Mouse (Mus musculus): ENCODE measurements around the gene Rab15. TPM values are rescaled to one million over a fixed set of nuclear protein-coding genes. Genes with fewer than 3 reads are reported as not detected.
"Not testable (repeated sequence)": the region's sequence is repeated elsewhere in the genome, so short reads cannot be mapped to it uniquely, and the experiment has no call there.

Gene Rab15
- polyA plus RNA-seq, 1 experiment, result 16.4 TPM

DNA sequence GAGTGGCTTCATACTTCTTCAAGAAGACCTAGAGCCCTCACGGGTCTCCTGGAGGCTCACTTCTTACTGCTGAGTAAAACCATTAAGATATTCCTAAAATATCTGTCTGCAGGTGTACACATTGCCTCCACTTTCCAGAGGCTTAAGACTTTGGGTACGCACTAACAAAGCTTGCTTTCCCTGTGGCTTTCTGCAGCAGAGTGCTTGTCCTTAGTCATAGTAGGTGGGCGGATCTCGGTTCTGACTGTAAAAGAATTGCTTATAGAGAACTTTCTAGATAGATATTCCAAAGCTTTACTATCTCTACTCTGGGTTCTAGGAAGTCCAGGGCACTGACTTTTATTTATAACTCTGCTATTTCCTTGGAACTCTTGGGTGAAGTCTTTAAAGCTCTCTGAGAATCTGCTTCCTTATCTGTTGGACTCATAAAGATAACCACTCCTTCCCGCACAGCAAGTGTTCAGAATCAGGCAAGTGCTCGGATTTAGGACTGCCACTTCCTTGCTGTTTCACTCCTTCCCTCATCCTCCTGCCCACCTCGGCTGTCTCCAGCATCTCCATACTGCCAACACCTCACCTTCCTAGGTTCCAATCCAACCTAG lies 25.7 kb downstream of the Rab15 start:
- Histone ChIP-seq H3K4me3 (ENCODE audit: low read depth, low read length) (no peak overlapping the region; the same call in 1 of the 2 replicates), H3K27me3 (ENCODE audit: control insufficient read depth, insufficient read depth, low read length) (no peaks in the 10 kb centered on the region), H3K36me3 (ENCODE audit: control insufficient read depth, insufficient read depth, low read length) (peaks cover 3% of the 10 kb centered on the region), H3K27ac (ENCODE audit: insufficient read depth, low read depth, low read length) (peak overlapping the region; percentile 93), H3K4me1 (ENCODE audit: control insufficient read depth, insufficient read depth, insufficient read length, low read length) (peaks cover 31% of the 10 kb centered on the region)
- WGBS, result 27% methylated on average over 7 of the region's 7 CpGs
- TF ChIP-seq CTCF (IDR thresholded peaks at IDR 0.05; ENCODE audit: extremely low read depth, insufficient read length, insufficient replicate concordance, low read depth, low read length) (no peak), POLR2A (IDR thresholded peaks at IDR 0.05; ENCODE audit: low read depth, low read length) (no peak)

DNA sequence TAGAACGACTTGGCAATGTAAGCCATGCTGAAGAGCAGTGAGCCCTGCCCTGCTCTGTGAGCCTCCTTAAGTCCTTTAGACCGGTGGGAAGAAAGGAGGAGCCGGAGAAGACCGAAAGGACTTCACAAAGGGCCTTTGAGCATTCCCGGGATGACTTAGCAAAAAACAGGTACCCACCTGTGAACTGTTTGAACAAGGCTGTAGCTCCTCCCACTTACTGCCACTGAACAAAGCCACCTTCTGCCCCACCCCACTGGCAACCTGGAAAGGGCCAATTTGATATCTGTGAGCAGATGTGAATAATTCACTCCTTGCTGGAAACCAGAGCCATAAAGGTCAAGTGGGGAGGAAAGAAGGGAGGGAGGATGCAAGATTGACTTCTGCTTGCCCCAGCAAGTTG lies 27.4 kb downstream of the Rab15 start, which contains the start of gene Gpx2:
Gpx2 (minus strand) TSS at position 205 of the 400 bp plus-strand sequence.
- Histone ChIP-seq H3K4me1 (ENCODE audit: control insufficient read depth, insufficient read depth, insufficient read length, low read length) (peaks cover 31% of the 10 kb centered on the region), H3K27ac (ENCODE audit: insufficient read depth, low read depth, low read length) (peak within 1 kb of the TSS; percentile 91), H3K27me3 (ENCODE audit: control insufficient read depth, insufficient read depth, low read length) (no peaks in the 10 kb centered on the region), H3K4me3 (ENCODE audit: low read depth, low read length) (peak within 1 kb of the TSS; percentile 75), H3K36me3 (ENCODE audit: control insufficient read depth, insufficient read depth, low read length) (peaks cover 12% of the 10 kb centered on the region)
- TF ChIP-seq CTCF (IDR thresholded peaks at IDR 0.05; ENCODE audit: extremely low read depth, insufficient read length, insufficient replicate concordance, low read depth, low read length) (no peak), POLR2A (IDR thresholded peaks at IDR 0.05; ENCODE audit: low read depth, low read length) (peak; percentile 73; the same call in 1 of the 2 replicates)
- 20% methylated on average over 5 of the region's 5 CpGs for WGBS

GRCm38 (mm10) chr12:76792540-76792939 lies 30.2 kb downstream of the Rab15 start:
- Histone ChIP-seq H3K4me1 (ENCODE audit: control insufficient read depth, insufficient read depth, insufficient read length, low read length) (peaks cover 18% of the 10 kb centered on the region), H3K4me3 (ENCODE audit: low read depth, low read length) (peak overlapping the region; percentile 34), H3K36me3 (ENCODE audit: control insufficient read depth, insufficient read depth, low read length) (peaks cover 13% of the 10 kb centered on the region)
- not testable (repeated sequence) for H3K27ac ChIP-seq (ENCODE audit: insufficient read depth, low read depth, low read length); H3K27me3 ChIP-seq (ENCODE audit: control insufficient read depth, insufficient read depth, low read length)
- 50% methylated on average over 14 of the region's 14 CpGs for WGBS
- TF ChIP-seq CTCF (IDR thresholded peaks at IDR 0.05; ENCODE audit: extremely low read depth, insufficient read length, insufficient replicate concordance, low read depth, low read length), result 0 out of 2 replicates have a peak, but pooled peaks have one; percentile 5

DNA sequence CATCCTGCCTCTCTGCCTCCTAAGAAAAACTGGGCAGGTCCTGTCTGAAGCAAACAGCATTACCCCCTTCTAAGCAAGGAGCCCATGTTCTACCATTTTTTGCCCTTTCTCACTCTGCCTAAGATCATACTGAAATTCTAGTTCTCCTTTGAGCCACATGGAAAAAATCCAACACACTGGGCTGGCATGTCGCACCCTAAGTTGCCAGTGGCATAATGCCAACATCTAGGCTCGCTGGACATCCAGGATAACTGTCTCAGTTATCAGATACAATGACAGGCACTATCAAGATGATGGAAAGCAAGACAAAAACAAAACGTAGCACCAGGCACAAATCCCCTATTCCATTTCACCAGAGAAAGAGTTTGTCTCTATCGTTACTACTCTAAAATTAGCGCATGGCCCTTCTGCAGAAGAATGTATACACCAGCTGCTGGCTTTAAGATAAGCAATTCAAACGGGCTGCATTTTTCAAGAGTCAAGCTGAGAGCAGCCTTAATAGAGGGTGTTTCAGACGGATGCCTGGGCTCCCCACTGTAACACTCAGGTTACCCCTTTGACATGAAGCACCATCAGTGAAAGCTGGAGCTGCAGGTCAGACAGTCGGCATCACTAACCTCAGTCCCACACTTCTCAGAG lies 32.1 kb downstream of the Rab15 start:
- WGBS, result 32% methylated on average over 8 of the region's 8 CpGs
- Histone ChIP-seq H3K27ac (ENCODE audit: insufficient read depth, low read depth, low read length) (no peak overlapping the region), H3K36me3 (ENCODE audit: control insufficient read depth, insufficient read depth, low read length) (peaks cover 13% of the 10 kb centered on the region), H3K4me1 (ENCODE audit: control insufficient read depth, insufficient read depth, insufficient read length, low read length) (peaks cover 3% of the 10 kb centered on the region; the same call in 1 of the 2 replicates), H3K4me3 (ENCODE audit: low read depth, low read length) (no peak overlapping the region), H3K27me3 (ENCODE audit: control insufficient read depth, insufficient read depth, low read length) (no peaks in the 10 kb centered on the region)
- TF ChIP-seq POLR2A (IDR thresholded peaks at IDR 0.05; ENCODE audit: low read depth, low read length) (no peak), CTCF (IDR thresholded peaks at IDR 0.05; ENCODE audit: extremely low read depth, insufficient read length, insufficient replicate concordance, low read depth, low read length) (no peak)

GRCm38 (mm10) chr12:76784056-76784619 lies 38.6 kb downstream of the Rab15 start:
- H3K36me3 ChIP-seq (ENCODE audit: control insufficient read depth, insufficient read depth, low read length), result peaks cover 14% of the 10 kb centered on the region
- H3K27me3 ChIP-seq (ENCODE audit: control insufficient read depth, insufficient read depth, low read length), result no peaks in the 10 kb centered on the region
- 71% methylated on average over 10 of the region's 10 CpGs for WGBS
- no peak overlapping the region for H3K4me3 ChIP-seq (ENCODE audit: low read depth, low read length)
- no peak for TF ChIP-seq POLR2A (IDR thresholded peaks at IDR 0.05; ENCODE audit: low read depth, low read length)
- TF ChIP-seq CTCF (IDR thresholded peaks at IDR 0.05; ENCODE audit: extremely low read depth, insufficient read length, insufficient replicate concordance, low read depth, low read length), result no peak
- H3K27ac ChIP-seq (ENCODE audit: insufficient read depth, low read depth, low read length), result no peak overlapping the region
- H3K4me1 ChIP-seq (ENCODE audit: control insufficient read depth, insufficient read depth, insufficient read length, low read length), result no peaks in the 10 kb centered on the region

- no peak overlapping the region for H3K27ac ChIP-seq (ENCODE audit: insufficient read depth, low read depth, low read length)
- TF ChIP-seq CTCF (IDR thresholded peaks at IDR 0.05; ENCODE audit: extremely low read depth, insufficient read length, insufficient replicate concordance, low read depth, low read length) (no peak), POLR2A (IDR thresholded peaks at IDR 0.05; ENCODE audit: low read depth, low read length) (no peak)
- H3K4me1 ChIP-seq (ENCODE audit: control insufficient read depth, insufficient read depth, insufficient read length, low read length), result no peaks in the 10 kb centered on the region; the same call in 1 of the 2 replicates
- H3K4me3 ChIP-seq (ENCODE audit: low read depth, low read length), result no peak overlapping the region
- WGBS, result 87% methylated on average over 12 of the region's 12 CpGs
- no peaks in the 10 kb centered on the region for H3K27me3 ChIP-seq (ENCODE audit: control insufficient read depth, insufficient read depth, low read length)
- H3K36me3 ChIP-seq (ENCODE audit: control insufficient read depth, insufficient read depth, low read length), result peaks cover 13% of the 10 kb centered on the region
Observed at GRCm38 (mm10) chr12:76780639-76781468, 41.9 kb downstream of the Rab15 start.
